Mouse (Mus musculus) stomach, postnatal 0 days (tissue): Measurements from ENCODE around the gene Tmem127.

Experiments
- CTCF ChIP-seq: IDR thresholded peaks from 2 replicates; pipeline ENCODE4 v1.5.1; 2016; ENCODE audit warnings: antibody characterized with exemption, low read depth, mild to moderate bottlenecking, moderate library complexity
- EP300 ChIP-seq: optimal IDR thresholded peaks from 2 replicates; pipeline ENCODE3; 2016; ENCODE audit warnings: antibody characterized with exemption

DNA sequence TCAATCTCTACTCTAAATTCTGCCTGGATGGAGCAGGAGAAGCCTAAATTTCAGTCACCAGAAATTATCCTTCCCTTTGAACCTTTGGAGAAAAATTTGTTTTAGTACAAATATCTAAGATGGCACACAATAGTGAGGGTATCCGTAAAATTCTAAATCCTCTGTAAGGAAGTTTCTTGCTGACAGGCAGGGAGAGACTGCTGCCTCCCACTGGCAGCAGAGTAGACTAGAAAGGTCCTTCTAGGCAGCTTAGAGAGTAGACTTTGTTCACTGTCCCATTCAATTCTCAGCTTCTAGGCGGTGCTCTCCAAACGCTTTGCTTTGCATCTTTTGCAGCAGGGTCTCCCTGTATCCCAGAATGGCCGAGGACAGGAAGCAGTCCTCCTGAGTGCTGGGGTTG is 20.1 kb downstream of the Tmem127 start:
- TF ChIP-seq CTCF (peak; percentile 42; the same call in 1 of the 2 replicates), EP300 (no peak)
